In the genomic region with DNA sequence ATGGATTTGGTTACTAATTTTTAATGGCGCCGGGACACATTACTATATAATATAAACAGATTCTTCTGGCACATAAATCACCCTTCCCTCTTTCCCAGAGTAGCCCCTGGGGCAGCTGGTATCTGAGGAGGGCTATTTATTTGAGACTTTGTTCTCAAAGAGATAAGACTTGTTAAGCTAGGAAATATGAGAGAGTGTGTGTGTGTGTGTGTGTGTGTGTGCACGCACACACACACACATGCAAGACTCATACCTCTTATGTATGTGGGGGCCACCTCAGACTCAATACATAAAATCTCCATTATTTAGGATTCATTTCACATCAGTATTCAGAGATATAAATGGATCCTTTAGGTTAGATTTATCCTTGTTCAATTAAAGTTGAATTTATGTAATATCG, we compare ENCODE assay signal across 24 mouse cellular contexts.
"Had no signal": no experiment of that assay in that cellular context is flagged by ENCODE, and none has a peak within 500 bp of the region (broad histone marks: within the 10 kb centered on the region; RNA-seq: fewer than 3 reads in every experiment).

No protein-coding gene starts in this region.

- H3K9me3 ChIP-seq: heart, embryonic 10.5 days; heart, embryonic 12.5 days; hindbrain, embryonic 10.5 days; hindbrain, embryonic 12.5 days; kidney, embryonic 15.5 days; limb, embryonic 13.5 days; limb, embryonic 15.5 days; liver, embryonic 12.5 days had no signal

- H3K27ac ChIP-seq: gastrocnemius, adult 2 months; heart, adult 2 months; heart, embryonic 10.5 days; hindbrain, embryonic 10.5 days; hindbrain, embryonic 12.5 days; hindbrain, embryonic 14.5 days; kidney, embryonic 15.5 days; kidney, postnatal 0 days; limb, embryonic 13.5 days; limb, embryonic 15.5 days; liver, embryonic 12.5 days had no signal

- H3K4me2 ChIP-seq: heart, embryonic 12.5 days; hindbrain, embryonic 12.5 days; hindbrain, embryonic 14.5 days; kidney, embryonic 15.5 days; limb, embryonic 13.5 days; limb, embryonic 15.5 days; liver, embryonic 12.5 days had no signal

- H3K27me3 ChIP-seq: heart, embryonic 12.5 days; hindbrain, embryonic 12.5 days; kidney, embryonic 15.5 days; limb, embryonic 13.5 days; limb, embryonic 15.5 days; liver, embryonic 12.5 days had no signal

- H3K9ac ChIP-seq: heart, embryonic 12.5 days; hindbrain, embryonic 12.5 days; hindbrain, embryonic 14.5 days; kidney, embryonic 15.5 days; limb, embryonic 13.5 days; limb, embryonic 15.5 days; liver, embryonic 12.5 days had no signal

- H3K36me3 ChIP-seq: heart, embryonic 10.5 days; heart, embryonic 12.5 days; hindbrain, embryonic 10.5 days; hindbrain, embryonic 12.5 days; kidney, embryonic 15.5 days; limb, embryonic 13.5 days; limb, embryonic 15.5 days; liver, embryonic 12.5 days had no signal

- ATAC-seq: hindbrain, embryonic 16.5 days; inflammation-experienced regulatory T-cells, adult 6 months; liver, embryonic 12.5 days had no signal

- H3K4me1 ChIP-seq: heart, embryonic 10.5 days; heart, embryonic 12.5 days; hindbrain, embryonic 10.5 days; hindbrain, embryonic 12.5 days; kidney, embryonic 15.5 days; limb, embryonic 15.5 days; liver, embryonic 12.5 days had no signal

- DNase-seq: gastrocnemius, adult 2 months; gastrocnemius, postnatal 10 days; gastrocnemius, postnatal 25 days; heart, adult 2 months; heart, postnatal 10 days; heart, postnatal 4 days; kidney, adult 11 months; kidney, adult 2 months; kidney, adult 9 months; kidney, postnatal 14 days; kidney, postnatal 36 days; left cerebral cortex, postnatal 4 days had no signal

- H3K4me3 ChIP-seq: gastrocnemius, adult 2 months; heart, adult 2 months; heart, embryonic 10.5 days; heart, embryonic 12.5 days; hindbrain, embryonic 10.5 days; hindbrain, embryonic 12.5 days; kidney, embryonic 15.5 days; limb, embryonic 13.5 days; limb, embryonic 15.5 days; liver, embryonic 12.5 days had no signal
